8 mouse cellular contexts compared by ENCODE assay signal in genomic region chr7:90265289-90265970, GRCm38 (mm10). TPM values are rescaled to one million over a fixed set of nuclear protein-coding genes. Genes with fewer than 3 reads are reported as not detected.
DNase-seq lines count a peak whose midpoint lies in the region; ATAC-seq and TF ChIP-seq lines count a peak whose summit lies in the region.

Gene Ccdc83 (minus strand): TSS chr7:90265777.

- intact Hi-C loops in left cerebral cortex, adult 2 months (cut with DNase I): loop anchor here (1.0 to 10.0 kb wide), 3 partner anchors 111 to 267 kb away; no protein-coding TSS in a partner anchor

- no peak within 1 kb of the TSS for H3K4me3 ChIP-seq in cortical plate, adult 2 months (ENCODE audit: insufficient read depth, low read length)
- peak within 1 kb of the TSS; percentile 38 for H3K4me3 ChIP-seq in left cerebral cortex, adult 2 months

- no peaks in the 10 kb centered on the region for H3K4me1 ChIP-seq in cortical plate, adult 2 months (ENCODE audit: control insufficient read depth, insufficient read depth, low read length)

- no peak for TF ChIP-seq POLR2A in cortical plate, adult 2 months (IDR thresholded peaks at IDR 0.05; ENCODE audit: extremely low read depth, insufficient read depth, low read length)

- peak; percentile 72 for ATAC-seq in activated CD4-positive, CD25-positive, alpha-beta regulatory T cell, adult 4 months
- peak; percentile 97 for ATAC-seq in megakaryocyte, adult 5-6 weeks (ENCODE audit: poor library complexity, severe bottlenecking)

- DNase-seq in gastrocnemius, adult 8-10 months (ENCODE audit: low spot score in 2 of 2): peak; percentile 70 to 75
- DNase-seq in hindlimb bud, embryonic 11.5 days (ENCODE audit: extremely low spot score, low read depth, low spot score): peak; percentile 62
- peak; percentile 76 to 79 for DNase-seq in left cerebral cortex, adult 2 months (ENCODE audit: extremely low spot score in 1 of 2, low spot score in 2 of 2)
- peak; percentile 80 for DNase-seq in right cerebral cortex, adult 18-20 months
- DNase-seq in urinary bladder, adult 2 months (ENCODE audit: low spot score): peak; percentile 66

- H3K27ac ChIP-seq in cortical plate, adult 2 months (ENCODE audit: insufficient read depth, low read length): no peak within 1 kb of the TSS
- H3K27ac ChIP-seq in left cerebral cortex, adult 2 months: no peak within 1 kb of the TSS

- TF ChIP-seq CTCF in cortical plate, adult 2 months (IDR thresholded peaks at IDR 0.05; ENCODE audit: extremely low read depth, insufficient read depth, low read length): peak; percentile 93
- TF ChIP-seq CTCF in left cerebral cortex, adult 2 months (IDR thresholded peaks at IDR 0.05): peak; percentile 97

RNA-seq across cellular contexts. Expression of gene Ccdc83, which starts in this region (rescaled TPM):
- under 1 TPM in 1 of 2 experiments, not detected in 1; 0.32 TPM for polyA plus RNA-seq in activated CD4-positive, CD25-positive, alpha-beta regulatory T cell, adult 4 months (2017; shearing (Covaris generic))
- polyA plus RNA-seq in cortical plate, adult 2 months (2012; rRNA removed): not detected in 2 replicates
- not detected for total RNA-seq in gastrocnemius, adult 8-10 months (2022)
- total RNA-seq in left cerebral cortex, adult 2 months (2021): not detected
- total RNA-seq in megakaryocyte, adult 5-6 weeks (2015): not detected in 2 replicates
- total RNA-seq in megakaryocyte, adult 5-6 weeks (2017): not detected in 2 replicates
- 0.04 and 0.12 TPM in 2 replicates for polyA plus RNA-seq in urinary bladder, adult 2 months (2012; rRNA removed)

Comparison
In these comparisons a context has a peak if more than half of its experiments do, and no peak if none do; other contexts are left out.
1. Peak in ATAC-seq in activated CD4-positive, CD25-positive, alpha-beta regulatory T cell, adult 4 months; RNA of the gene not detected or under 1 TPM.
2. Peak in DNase-seq in gastrocnemius, adult 8-10 months; RNA of the gene not detected or under 1 TPM.
3. Peak in DNase-seq and H3K4me3 ChIP-seq in left cerebral cortex, adult 2 months; RNA of the gene not detected or under 1 TPM.
4. Peak in ATAC-seq in megakaryocyte, adult 5-6 weeks; RNA of the gene not detected or under 1 TPM.
5. Peak in DNase-seq in urinary bladder, adult 2 months; RNA of the gene not detected or under 1 TPM.